Mouse (Mus musculus): Measurements from ENCODE around the gene Gstt3.

Gstt3 gene

DNA sequence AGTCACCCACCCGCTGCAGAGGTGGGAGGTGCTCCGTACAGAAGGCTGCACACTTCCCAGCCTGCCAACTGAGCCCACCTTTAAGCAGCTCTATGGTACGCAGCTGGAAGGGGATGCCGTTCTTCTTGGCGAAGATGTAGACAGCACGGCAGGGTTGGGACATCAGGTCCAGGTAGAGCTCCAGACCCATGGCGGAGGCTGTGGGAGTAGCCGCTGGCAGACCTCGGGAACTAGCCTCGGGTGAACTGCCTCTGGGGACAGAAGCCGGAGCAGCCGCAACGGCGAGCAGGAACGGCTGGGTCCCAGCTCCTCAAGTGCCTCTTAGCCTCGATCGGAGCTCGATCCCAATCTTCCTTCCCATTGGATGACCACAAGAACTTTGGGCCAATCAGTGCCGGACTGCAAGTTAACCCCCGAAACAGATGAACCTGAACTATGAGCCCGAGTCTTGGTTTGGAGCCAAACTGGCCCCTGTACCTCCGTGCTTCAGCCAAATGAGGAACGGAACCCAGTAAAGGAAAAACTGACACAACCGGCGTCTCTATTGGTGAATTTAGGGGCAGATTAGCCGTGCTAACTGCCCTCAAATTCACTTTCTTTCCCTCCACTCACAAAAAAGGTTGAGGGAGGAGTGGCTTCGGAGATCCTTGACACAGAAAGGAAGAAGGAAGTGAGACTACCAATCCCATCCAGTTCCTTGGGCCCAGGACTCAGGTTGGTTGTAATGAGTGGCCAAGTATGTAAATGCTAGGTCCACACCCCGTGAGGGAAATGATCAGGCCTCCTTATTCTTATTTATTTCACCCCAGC, at the start of gene Gstt3, which contains the start of gene Gm20441:
Gene Gstt3 (minus strand): TSS at position 646 of the 810 bp plus-strand sequence.
Gene Gm20441 (minus strand): TSS at position 186 of the 810 bp plus-strand sequence.
- in situ Hi-C loops (cut with MboI, MseI) = loop anchor here in 1 of 2 experiments (5.0 kb wide), 1 partner anchor 46 kb away; no protein-coding TSS in a partner anchor

DNA sequence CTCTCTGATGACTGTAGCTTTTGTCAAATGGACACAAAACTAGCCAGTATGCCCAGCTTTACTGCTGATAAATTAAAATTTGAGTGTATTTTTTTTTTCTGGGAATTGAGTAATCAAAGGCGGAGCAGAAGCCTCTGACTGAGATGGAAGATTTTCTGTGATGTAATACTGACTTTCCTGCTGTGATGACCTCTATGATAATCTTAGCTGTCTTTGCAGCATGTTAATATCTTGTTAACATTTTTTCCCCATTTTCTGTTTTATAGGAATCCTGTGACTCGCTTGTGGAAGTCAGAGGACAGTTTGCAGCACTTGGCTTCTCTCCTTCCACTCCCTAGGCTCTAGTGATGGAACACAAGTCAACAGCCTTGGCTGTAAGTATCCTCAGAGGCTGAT, 49.1 kb upstream of the Gstt3 start:
- in situ Hi-C loops (cut with MboI, MseI) = loop anchor here in 1 of 2 experiments (10.0 kb wide), 1 partner anchor 1705 kb away; the partner anchor contains the start of gene Itgb2

DNA sequence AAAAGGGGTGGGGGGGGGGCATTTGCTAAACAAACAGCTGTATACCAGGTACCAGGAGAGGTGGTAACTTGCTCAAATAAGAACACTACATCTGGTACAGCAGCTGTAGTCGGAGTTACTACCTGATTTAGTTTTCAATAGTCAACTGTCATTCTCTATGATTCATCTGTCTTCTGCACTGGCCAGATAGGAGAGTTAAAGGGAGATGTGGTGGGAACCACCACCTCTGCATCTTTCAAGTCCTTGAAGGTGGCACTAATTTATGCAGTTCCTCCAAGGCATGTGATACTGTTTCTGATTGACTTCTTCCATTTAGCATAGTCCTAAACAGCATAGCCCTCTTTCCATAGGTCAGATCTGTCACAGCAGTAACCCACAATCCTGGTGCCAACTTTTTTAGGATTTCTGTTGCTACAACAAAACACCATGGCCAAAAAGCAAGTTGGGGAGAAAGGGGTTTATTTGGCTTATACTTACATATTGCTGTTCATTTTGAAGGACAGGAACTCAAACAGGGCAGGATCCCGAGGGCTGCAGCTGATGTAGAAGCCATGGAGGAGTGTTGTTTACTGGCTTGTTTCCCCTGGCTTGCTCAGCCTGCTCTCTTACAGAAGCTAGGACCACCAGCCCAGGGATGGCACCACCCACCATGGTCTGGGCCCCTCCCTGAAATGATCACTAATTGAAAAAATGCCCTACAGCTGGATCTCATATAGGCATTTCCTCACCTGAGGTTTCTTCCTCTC, 48.5 kb upstream of the Gstt3 start:
- in situ Hi-C loops (cut with MboI, MseI) = loop anchor here (5.0 to 10.0 kb wide), 4 partner anchors 47 to 1705 kb away; partner anchors contain the start of genes Gm20441 (in 1 of the 2), Gstt3 (in 1 of the 2) and Itgb2 (in 1 of the 2)

DNA sequence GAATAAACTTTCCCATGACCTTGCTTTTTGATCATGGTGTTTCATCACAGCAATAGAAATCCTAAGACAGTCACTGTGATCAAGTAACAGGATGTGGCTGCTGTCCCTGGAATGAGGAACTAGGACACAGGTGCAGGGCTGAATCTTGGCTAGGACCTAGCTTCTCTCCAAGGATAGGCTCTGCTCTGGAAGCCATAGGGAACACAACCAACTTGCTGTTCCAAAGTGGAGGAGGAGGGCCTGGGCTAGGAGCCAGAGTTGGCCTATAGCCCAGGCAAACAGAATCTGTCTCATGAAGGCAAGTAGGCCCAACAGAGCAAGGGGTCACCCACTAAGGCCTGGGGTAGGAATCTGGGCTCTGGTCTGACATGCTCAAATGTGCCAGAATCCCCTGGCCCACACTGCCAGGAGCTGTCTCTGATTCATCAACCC, 47.3 kb upstream of the Gstt3 start:
- in situ Hi-C loops (cut with MboI, MseI) = loop anchor here (5.0 to 10.0 kb wide), 3 partner anchors 46 to 774 kb away; partner anchors contain the start of genes Gm20441 (in 1 of the 2) and Gstt3 (in 1 of the 2)

DNA sequence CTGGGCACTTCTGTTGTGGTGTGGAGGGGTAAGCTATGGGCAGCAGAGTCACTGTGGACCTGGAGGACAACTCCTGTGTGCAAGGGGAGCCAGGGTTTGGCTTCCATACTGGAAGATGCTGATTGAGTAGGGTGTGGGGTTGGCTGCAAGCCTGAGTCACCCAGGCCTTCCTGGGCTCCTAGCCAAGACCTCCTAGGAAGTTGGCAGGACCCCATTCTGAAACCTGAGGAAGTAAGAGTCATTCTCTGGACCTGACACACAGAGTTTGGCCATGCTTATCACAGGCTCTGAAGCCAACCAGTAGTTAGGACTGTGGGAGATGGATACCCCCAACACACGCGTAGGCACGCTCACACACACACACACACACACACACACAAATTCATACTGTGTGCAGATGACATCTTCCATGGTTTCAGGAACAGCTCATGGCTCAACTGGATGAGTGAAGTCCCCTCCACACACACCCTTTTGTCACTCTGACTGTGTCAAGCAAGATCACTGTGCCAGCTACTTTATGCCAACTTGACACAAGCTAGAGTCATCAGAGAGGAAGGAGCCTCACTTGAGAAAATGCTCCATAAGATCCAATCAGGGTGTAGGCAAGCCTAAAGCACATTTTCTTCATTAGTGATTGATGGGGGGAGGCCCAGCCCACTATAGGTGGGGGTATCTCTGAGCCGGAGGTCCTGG, 46.6 kb upstream of the Gstt3 start:
- in situ Hi-C loops (cut with MboI, MseI) = loop anchor here (5.0 to 10.0 kb wide), 3 partner anchors 46 to 773 kb away; partner anchors contain the start of genes Gm20441 (in 1 of the 2) and Gstt3 (in 1 of the 2)

DNA sequence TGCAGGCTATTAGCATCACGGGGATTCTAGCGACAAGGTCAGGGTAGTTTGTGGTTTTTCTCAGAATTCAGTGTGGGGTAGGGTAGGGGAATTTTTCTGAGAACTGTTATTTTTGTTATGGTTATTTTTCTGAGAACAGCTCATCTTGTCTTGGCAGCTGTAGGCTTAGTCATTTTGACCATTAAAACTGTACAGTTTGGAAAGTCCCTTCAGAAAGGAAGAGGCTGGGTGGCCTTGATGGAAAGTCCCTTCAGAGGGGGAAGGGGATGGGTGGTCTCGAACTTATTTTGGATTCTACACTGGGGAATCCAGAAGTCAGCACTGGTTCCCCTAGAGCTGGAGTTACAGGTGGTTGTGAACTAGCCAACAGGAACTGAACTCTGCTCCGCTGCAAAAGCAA, 43.3 kb upstream of the Gstt3 start:
- in situ Hi-C loops (cut with MboI, MseI) = loop anchor here in 1 of 2 experiments (10.0 kb wide), 1 partner anchor 770 kb away; no protein-coding TSS in a partner anchor

DNA sequence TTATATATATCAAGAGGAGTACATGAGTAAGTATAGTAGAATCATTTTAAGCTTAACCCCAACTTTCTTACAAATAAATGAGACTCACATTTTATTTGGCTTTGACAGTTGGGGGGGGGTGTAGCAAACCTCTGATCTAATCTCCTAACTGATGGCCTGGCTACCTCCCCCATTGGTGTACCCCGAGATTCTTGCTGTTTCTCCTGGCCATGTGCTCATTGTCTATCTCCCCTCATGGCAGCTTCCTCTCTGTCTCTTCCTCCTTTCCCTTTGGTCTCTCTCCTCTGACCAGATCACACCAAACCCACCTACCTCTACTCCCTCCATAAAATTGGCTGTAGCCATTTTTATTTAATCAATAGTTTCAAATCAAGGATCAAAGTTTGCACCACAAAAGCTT, 42.6 kb upstream of the Gstt3 start:
- in situ Hi-C loops (cut with MboI, MseI) = loop anchor here in 1 of 2 experiments (10.0 kb wide), 1 partner anchor 769 kb away; no protein-coding TSS in a partner anchor

DNA sequence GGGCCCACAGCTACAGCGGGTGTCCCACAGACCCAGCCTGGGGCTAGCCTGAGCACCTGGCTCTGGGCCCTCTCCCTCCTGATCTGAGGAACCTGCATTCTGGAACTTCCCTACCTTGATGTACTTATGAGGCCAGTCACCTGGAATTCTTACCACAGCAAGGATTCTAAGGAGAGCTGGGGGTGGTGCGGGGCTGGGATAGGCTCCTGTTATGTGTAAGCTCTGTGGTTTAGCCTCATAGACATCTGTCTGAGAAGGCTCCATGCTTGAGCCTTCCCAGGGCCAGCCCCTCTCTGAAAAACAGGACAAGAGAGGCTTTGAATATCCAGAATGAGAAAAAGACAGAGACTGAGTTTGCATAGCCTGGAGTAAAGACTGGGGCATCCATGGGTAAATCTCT, 41.2 kb upstream of the Gstt3 start, which contains the start of gene Gstt4:
Gene Gstt4 (minus strand): TSS at position 101 of the 400 bp plus-strand sequence.
- in situ Hi-C loops (cut with MboI, MseI) = loop anchor here in 1 of 2 experiments (10.0 kb wide), 1 partner anchor 768 kb away; no protein-coding TSS in a partner anchor

DNA sequence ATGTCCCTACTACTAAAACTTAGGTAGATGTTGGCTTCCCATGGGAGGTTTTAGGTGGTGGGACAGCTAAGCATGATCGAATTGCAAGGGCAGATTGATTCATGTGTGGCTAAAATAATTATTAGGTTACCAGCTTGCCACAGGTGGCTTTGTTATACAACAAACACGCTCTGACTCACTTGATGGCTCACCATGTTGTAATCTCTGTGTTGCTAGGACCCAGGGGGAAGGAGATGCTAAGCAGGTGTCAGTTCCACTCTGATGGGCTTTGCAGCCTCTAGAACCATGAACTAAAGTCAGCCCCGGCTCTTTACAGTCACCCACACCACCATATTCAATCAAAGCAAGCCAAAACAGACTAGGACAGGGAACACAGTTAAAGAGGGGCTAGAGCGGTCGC, 38.7 kb upstream of the Gstt3 start:
- in situ Hi-C loops (cut with MboI, MseI) = loop anchor here in 1 of 2 experiments (10.0 kb wide), 1 partner anchor 765 kb away; no protein-coding TSS in a partner anchor

DNA sequence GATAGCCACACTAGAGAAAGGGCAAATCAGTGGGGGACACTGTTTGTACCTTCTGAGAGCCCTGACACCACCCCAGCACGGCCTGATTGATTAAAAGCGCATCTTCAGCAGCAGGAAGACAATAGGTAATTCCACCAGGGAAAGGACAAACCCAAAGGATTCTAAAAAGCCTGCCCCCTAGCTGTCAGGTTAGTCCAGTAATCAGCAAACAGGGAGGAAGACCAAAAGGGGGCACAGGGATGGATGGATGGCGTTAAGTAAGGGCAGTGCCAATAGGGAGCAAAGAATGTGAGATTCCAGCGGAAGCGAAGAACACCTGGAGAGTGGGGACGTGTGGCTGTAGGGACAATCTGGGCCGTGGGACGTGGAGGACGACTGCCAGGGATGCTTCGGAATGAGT, 37.4 kb upstream of the Gstt3 start:
- in situ Hi-C loops (cut with MboI, MseI) = no loop called here

DNA sequence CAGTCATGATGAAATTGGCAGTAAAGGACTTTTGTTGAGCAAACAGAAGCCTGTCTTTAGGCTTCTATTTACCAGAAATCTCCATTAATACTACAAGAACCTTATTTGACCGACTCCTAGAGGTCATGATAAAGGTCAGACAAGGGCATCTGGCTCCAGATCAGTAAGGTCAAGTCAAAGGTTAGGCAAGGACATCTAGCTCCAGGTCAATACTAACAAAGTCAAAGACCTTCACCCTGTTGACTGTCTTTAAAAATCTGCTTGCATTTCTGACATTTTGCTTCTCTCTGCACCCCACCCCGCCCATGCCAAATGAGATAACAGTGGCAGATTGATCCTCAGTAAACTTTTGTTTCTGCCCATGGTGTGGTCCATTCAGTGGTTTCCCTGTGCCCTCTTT, 23.0 kb upstream of the Gstt3 start:
- in situ Hi-C loops (cut with MboI, MseI) = no loop called here

DNA sequence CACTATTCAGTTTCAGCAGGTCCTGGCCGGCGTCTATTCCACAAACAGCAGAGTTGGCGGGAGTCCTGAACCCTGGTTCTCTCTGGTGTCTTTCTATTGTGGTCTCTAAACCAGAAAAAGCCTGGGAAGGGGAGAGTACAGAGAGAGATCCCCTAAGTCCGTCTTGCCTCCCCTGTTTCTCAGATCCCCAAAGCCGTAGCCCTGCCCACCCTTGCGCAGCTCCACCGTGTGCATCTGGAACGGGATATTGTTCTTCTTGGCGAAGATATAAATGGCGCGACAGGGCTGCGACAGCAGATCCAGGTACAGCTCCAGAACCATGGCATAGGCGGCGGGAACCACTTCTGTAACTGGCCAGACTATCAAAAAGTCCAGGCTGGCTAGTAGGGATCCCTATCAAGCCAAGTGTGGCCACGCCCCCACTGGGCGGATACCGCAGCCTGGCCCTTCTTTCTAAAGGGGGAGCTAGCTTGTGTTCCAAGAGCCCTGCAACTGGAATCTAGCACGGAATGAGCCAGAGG, 17.0 kb upstream of the Gstt3 start, which contains the start of gene Gstt1:
Gene Gstt1 (minus strand): TSS at position 409 of the 521 bp plus-strand sequence.
- in situ Hi-C loops (cut with MboI, MseI) = no loop called here

DNA sequence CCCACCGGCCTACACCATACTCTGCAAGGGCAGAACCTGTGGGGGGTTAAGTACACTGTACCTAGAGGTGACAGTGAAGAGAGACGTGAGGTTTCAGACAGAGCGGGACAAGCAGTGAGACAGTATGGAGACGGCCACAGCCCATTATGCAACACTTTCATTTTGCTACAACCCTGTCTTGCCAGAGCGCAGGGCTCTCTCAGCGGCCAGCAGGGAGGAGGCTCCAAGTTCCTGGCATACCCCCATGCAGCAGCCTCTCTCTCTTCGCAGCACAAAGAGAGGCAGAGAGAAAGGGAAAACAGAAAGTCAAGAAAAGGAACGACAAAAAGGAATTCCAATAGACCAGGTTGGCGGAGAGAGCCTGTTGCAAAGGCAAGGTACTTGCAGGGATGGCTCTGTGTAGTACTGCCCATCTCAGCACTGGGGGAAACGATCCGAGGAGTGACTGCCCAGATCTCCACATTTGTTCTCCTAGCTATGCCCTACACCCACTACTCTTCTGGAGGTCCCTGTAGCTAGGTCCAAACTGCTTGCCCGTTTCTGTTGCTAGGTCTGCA, 16.5 kb upstream of the Gstt3 start:
- in situ Hi-C loops (cut with MboI, MseI) = no loop called here

DNA sequence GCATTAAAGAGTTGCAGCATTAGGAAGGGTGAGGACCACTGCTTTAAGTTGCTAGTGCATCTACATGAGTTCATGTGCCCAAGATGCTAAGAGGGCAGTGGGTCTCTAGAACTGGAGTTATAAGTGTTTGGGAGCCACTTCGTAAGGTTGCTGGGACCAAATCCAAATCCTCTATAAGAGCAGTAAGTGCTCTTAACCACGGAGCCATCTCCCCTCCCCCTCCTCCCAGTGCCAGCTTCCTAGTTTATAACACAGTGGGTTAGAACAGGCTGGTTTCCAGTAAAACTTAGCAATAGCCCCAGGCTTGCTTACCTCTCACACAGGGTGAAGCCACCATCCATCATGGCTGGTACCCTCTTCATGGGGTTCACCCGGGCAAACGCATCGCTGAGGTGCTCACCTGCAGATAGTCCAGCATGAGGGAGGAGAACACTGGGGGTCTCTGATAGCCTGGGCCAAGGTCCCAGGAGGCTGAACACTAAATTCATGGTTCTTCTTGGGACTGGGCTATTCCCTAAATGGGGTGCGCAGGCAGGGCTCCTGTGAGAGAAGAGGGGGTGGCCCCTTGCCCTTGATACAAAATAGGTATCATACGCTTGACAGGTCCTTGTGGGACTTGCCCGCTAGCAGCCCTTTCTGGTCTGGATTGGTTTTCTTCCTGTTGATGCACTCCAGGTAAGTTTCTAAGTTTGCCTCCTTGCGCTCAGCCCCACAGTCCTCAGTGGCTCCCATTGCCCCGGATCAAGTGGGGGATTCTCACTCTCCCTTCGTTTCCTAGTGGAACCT, 15.7 kb upstream of the Gstt3 start:
- in situ Hi-C loops (cut with MboI, MseI) = no loop called here

DNA sequence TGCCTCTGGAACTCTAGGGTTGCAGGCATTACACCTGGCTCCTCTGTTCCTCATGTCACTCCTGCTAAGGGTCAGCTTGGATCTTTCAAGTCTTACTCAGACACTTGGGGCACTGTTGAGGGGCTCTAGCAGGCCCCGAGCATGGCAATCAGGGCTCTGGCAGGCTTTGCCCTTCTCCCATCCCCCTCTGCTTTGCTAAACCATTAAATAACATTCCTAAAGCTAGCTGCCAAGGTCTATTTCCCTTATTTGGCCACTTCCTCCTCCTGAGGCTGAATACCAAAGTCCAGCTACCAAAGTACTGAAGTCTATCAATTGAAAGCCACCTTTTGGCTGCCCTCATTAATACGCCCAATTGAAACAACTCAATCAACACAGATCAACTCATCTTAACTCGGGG, 13.7 kb upstream of the Gstt3 start:
- in situ Hi-C loops (cut with MboI, MseI) = no loop called here

DNA sequence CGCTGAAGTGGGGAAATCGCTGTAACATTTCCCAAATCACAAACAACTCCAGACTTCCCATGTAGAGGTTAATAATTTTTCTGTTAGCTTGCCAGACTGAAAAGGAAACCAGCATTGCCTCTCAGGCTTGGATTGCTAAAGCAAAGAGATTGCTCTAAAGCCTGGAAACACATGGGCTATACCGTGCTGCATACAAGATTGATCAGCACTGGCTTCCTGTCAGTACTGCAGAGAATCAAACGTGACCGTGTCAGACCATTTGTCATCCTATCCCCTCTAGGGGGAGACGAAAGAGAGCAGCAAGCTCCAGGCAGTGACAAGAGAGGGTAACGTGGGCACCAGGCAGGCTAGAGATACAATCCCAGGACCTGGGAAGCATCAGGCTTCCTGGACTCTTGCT, 9.6 kb upstream of the Gstt3 start:
- in situ Hi-C loops (cut with MboI, MseI) = no loop called here

DNA sequence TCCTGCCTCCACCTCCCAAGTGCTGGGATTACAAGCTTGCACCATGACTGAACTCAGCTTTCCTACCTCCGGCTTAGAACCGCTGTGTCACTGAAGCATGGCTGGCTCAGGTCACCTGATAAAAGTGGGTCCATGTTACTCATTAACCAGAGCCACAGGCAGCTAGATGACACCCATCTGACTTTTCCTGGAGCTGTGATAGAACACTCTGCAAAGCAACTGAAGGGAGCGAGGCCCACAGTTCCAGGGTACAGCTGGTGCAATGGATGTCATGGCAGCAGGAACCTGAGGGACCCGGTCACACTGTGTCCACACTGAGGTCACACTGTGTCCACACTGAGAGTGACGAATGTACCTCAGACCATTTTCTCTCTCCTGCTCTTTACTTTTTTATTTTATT, 8.6 kb upstream of the Gstt3 start:
- in situ Hi-C loops (cut with MboI, MseI) = no loop called here

DNA sequence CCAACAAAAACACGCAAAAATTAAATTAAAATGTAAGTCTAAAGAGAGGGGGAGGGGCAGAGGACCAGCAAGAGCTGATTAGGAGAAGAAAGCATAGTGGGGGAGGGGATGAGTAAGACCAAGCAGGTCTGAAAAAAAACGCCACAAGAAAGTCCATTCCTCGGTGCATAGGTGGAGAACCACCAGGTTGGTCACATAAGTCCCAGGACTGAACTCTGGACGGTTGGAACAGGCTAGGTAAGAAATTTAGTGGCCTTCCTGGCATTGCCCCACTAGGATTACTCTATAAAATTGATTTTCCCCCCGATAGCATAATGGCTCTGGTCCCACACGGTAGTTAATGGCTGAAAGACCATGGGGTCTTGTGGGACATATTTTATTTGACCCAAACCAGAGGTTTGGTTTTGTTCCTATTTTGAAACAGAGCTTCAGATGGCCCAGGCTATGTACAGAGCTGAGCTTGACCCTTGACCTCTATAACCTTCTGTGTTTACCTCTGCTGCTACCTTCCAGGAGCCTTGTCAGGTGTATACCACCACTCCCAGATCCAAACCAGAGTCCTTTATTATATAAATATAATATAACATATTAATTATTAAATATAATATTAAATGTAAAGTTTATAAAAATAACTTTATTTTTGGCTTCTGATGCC, 8.0 kb upstream of the Gstt3 start:
- in situ Hi-C loops (cut with MboI, MseI) = no loop called here

DNA sequence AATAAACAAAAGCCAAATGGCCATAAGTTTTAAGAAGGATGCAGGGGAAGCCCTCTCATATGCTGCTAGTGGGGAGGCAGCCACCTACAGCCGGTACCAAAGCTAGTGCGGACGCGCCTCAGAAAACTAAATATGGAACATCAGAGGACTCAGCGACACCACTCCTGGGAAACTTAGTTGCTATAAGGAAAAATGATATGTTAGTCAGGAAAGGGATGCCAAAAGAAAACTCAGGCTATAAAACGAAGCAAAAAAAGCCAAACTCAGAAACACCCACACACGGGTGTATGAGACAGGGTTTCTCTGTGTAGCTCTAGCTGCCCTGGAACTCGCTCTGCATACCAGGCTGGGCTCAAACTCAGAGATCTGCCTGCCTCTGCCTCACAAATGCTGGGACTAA, 7.1 kb upstream of the Gstt3 start:
- in situ Hi-C loops (cut with MboI, MseI) = no loop called here

Measured in T-helper 17 cell (primary cell).